Mouse (Mus musculus): ENCODE measurements at regions not wholly inside any gene's neighbourhood (a gene's known extent, or its start where the extent isn't known, plus 50 kb on each side); places are given as distances from the start of the nearest gene placed in this dataset.

GRCm38 (mm10) chr16:21331229-21331628, 91.7 kb upstream of the Vps8 start:
- dilution Hi-C loops (cut with MboI; ENCODE audit: extremely low pct_ligation_motif_present, extremely low pct_unique_long_range_greater_than_20kb, low sequenced_read_pairs): no loop called here
- peak overlapping the region; percentile 25 to 93 (median 67) for H3K4me3 ChIP-seq (replicated peaks in 1 of 3; ENCODE audit: low read depth in 2 of 3, low read length in 2 of 3, poor library complexity in 1 of 3)

GRCm38 (mm10) chr16:21332411-21332810, 90.5 kb upstream of the Vps8 start:
- H3K9me3 ChIP-seq (replicated peaks; ENCODE audit: low read length): no peaks in the 10 kb centered on the region
- no peaks in the 10 kb centered on the region for H3K27me3 ChIP-seq (replicated peaks)
- peaks cover 6 to 29% of the 10 kb centered on the region in 2 experiments for H3K36me3 ChIP-seq (replicated peaks in 1 of 2; ENCODE audit: control insufficient read depth in 1 of 2, insufficient read depth in 1 of 2, low read length in 1 of 2)
- peak overlapping the region; percentile 95; the same call in 1 of the 2 replicates for H3K4me2 ChIP-seq (ENCODE audit: insufficient read depth, low read depth, poor library complexity, severe bottlenecking)
- dilution Hi-C loops (cut with MboI; ENCODE audit: extremely low pct_ligation_motif_present, extremely low pct_unique_long_range_greater_than_20kb, low sequenced_read_pairs): no loop called here
- TF ChIP-seq BHLHE40 (IDR thresholded peaks at IDR 0.05; ENCODE audit: low read depth, low read length): no peak
- 0 out of 2 replicates have a peak, but pooled peaks have one; percentile 44 for TF ChIP-seq SIN3A (IDR thresholded peaks at IDR 0.05; ENCODE audit: low read length)
- peak; percentile 28; the same call in 1 of the 2 replicates for TF ChIP-seq ZMIZ1 (IDR thresholded peaks at IDR 0.05; ENCODE audit: low read depth, low read length)
- 0 out of 2 replicates have a peak, but pooled peaks have one; percentile 8 for TF ChIP-seq TCF12 (IDR thresholded peaks at IDR 0.05; ENCODE audit: low read depth, low read length)
- peak; percentile 22; the same call in 1 of the 2 replicates for TF ChIP-seq MAZ (IDR thresholded peaks at IDR 0.05; ENCODE audit: low read depth, low read length)
- H3K9ac ChIP-seq (ENCODE audit: insufficient read depth, low read depth): peak overlapping the region; percentile 93
- peak overlapping the region; percentile 67 to 93 (median 92) for H3K4me3 ChIP-seq (replicated peaks in 1 of 3; ENCODE audit: low read depth in 2 of 3, low read length in 2 of 3, poor library complexity in 1 of 3)
- peak; percentile 49 for DNase-seq (ENCODE audit: extremely low read depth)
- H3K4me1 ChIP-seq (ENCODE audit: control insufficient read depth in 1 of 2, insufficient read depth in 2 of 2): peaks cover 2 to 33% of the 10 kb centered on the region in 2 experiments; a peak in 3 of 4 replicates
- H3K79me2 ChIP-seq (replicated peaks; ENCODE audit: control insufficient read depth, extremely low read depth, insufficient read depth, poor library complexity, severe bottlenecking): peaks cover 22% of the 10 kb centered on the region
- H3K27ac ChIP-seq (ENCODE audit: insufficient read depth, low read depth): peak overlapping the region; percentile 80
- in situ Hi-C loops (cut with MboI; ENCODE audit: low pct_ligation_motif_present, low pct_unique_long_range_greater_than_20kb, low sequenced_read_pairs): no loop called here

More at GRCm38 (mm10) chr16:21331229-21331628, 91.7 kb upstream of the Vps8 start:
- Histone ChIP-seq H3K27ac (ENCODE audit: insufficient read depth, low read depth) (no peak overlapping the region), H3K4me1 (ENCODE audit: control insufficient read depth in 1 of 2, insufficient read depth in 2 of 2) (peaks cover 2 to 30% of the 10 kb centered on the region in 2 experiments; a peak in 3 of 4 replicates), H3K27me3 (replicated peaks) (no peaks in the 10 kb centered on the region), H3K9me3 (replicated peaks; ENCODE audit: low read length) (no peaks in the 10 kb centered on the region), H3K9ac (ENCODE audit: insufficient read depth, low read depth) (peak overlapping the region; percentile 53), H3K79me2 (replicated peaks; ENCODE audit: control insufficient read depth, extremely low read depth, insufficient read depth, poor library complexity, severe bottlenecking) (peaks cover 22% of the 10 kb centered on the region), H3K4me2 (ENCODE audit: insufficient read depth, low read depth, poor library complexity, severe bottlenecking) (peak overlapping the region; percentile 87), H3K36me3 (replicated peaks in 1 of 2; ENCODE audit: control insufficient read depth in 1 of 2, insufficient read depth in 1 of 2, low read length in 1 of 2) (peaks cover 6 to 29% of the 10 kb centered on the region in 2 experiments)
- DNase-seq (ENCODE audit: extremely low read depth): no peak
- in situ Hi-C loops (cut with MboI; ENCODE audit: low pct_ligation_motif_present, low pct_unique_long_range_greater_than_20kb, low sequenced_read_pairs): no loop called here
- TF ChIP-seq SMC3 (IDR thresholded peaks at IDR 0.05; ENCODE audit: low read depth, low read length) (peak; percentile 5; the same call in 1 of the 2 replicates), USF2 (conservative IDR thresholded peaks at IDR 0.05; ENCODE audit: low read depth, low read length) (no peak), MAFK (IDR thresholded peaks at IDR 0.05; ENCODE audit: insufficient replicate concordance, low read length) (no peak)

DNA sequence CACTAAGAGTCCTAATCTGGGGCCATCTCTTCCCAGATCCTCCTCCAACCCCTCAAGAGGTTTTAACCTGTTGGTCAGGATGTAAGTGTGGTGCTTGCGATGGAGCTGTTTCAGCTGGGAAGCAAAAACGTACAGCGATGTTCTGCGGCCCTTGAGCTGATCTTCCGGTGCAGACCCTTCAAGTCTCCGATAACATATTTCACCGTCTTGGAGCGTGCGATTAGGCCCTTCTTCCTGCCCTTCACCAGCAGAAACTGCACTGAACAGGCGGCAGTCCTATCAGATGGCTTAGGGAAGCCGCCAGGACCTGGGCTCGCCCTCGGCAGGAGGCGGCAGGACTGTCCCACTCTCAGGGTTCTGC, 90.1 kb upstream of the Vps8 start:
- peak overlapping the region; percentile 67 to 93 (median 92) for H3K4me3 ChIP-seq (replicated peaks in 1 of 3; ENCODE audit: low read depth in 2 of 3, low read length in 2 of 3, poor library complexity in 1 of 3)
- no peaks in the 10 kb centered on the region for H3K9me3 ChIP-seq (replicated peaks; ENCODE audit: low read length)
- H3K27ac ChIP-seq (ENCODE audit: insufficient read depth, low read depth): peak overlapping the region; percentile 80
- 0 out of 2 replicates have a peak, but pooled peaks have one; percentile 76 for TF ChIP-seq UBTF (IDR thresholded peaks at IDR 0.05; ENCODE audit: low read depth, low read length)
- TF ChIP-seq MYC (IDR thresholded peaks at IDR 0.05; ENCODE audit: low read depth, low read length): peak; percentile 82; the same call in 1 of the 2 replicates
- TF ChIP-seq IRF4 (IDR thresholded peaks at IDR 0.05; ENCODE audit: low read depth, low read length): no peak
- no peak for TF ChIP-seq ETS1 (conservative IDR thresholded peaks at IDR 0.05; ENCODE audit: low read depth, low read length)
- no peak for TF ChIP-seq MAX (IDR thresholded peaks at IDR 0.05; ENCODE audit: low read length)
- no peak for TF ChIP-seq MXI1 (IDR thresholded peaks at IDR 0.05; ENCODE audit: low read depth, low read length)
- H3K36me3 ChIP-seq (replicated peaks in 1 of 2; ENCODE audit: control insufficient read depth in 1 of 2, insufficient read depth in 1 of 2, low read length in 1 of 2): peaks cover 6 to 29% of the 10 kb centered on the region in 2 experiments
- H3K9ac ChIP-seq (ENCODE audit: insufficient read depth, low read depth): peak overlapping the region; percentile 93
- H3K79me2 ChIP-seq (replicated peaks; ENCODE audit: control insufficient read depth, extremely low read depth, insufficient read depth, poor library complexity, severe bottlenecking): peaks cover 22% of the 10 kb centered on the region
- H3K4me2 ChIP-seq (ENCODE audit: insufficient read depth, low read depth, poor library complexity, severe bottlenecking): peak overlapping the region; percentile 95; the same call in 1 of the 2 replicates
- H3K27me3 ChIP-seq (replicated peaks): no peaks in the 10 kb centered on the region
- dilution Hi-C loops (cut with MboI; ENCODE audit: extremely low pct_ligation_motif_present, extremely low pct_unique_long_range_greater_than_20kb, low sequenced_read_pairs): no loop called here
- in situ Hi-C loops (cut with MboI; ENCODE audit: low pct_ligation_motif_present, low pct_unique_long_range_greater_than_20kb, low sequenced_read_pairs): no loop called here
- peaks cover 2 to 33% of the 10 kb centered on the region in 2 experiments; a peak in 3 of 4 replicates for H3K4me1 ChIP-seq (ENCODE audit: control insufficient read depth in 1 of 2, insufficient read depth in 2 of 2)
- DNase-seq (ENCODE audit: extremely low read depth): no peak

Measured in CH12.LX (cell line).